Comparison of ENCODE assay signal across 7 mouse cellular contexts in the genomic region with DNA sequence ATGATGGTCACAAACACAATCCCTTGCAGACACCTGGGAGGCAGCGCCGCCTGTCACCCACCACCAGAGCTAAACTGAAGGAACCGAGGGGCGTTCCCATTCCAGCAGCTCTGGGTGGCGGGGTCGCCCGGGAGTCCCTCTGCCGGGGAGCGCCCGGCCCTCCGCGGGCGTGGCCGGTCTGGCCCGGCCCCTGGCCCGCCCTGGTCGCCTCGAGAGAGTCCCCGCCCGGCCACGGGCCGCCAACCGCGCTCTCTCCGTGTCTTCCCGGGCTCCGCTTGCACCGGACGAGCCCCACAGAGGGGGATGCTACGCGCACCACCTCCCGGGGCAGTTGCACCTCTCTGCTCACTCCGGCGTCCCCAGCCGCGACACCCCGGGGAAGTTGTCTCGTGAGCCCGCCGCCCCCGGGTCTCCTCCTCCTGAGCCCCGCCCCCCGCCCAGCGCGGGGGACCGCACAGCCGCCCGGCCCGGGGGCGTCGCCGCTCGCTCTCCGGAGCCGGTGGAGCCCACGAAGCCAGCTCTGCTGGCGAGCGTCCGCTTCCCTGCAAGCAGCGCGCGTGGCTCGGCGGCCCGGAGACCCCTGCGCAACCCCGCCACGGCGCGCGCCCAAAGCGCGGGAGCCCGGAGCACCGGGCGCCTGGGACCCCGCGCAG. TPM values are rescaled to one million over a fixed set of nuclear protein-coding genes. Genes with fewer than 3 reads are reported as not detected.
A peak's percentile ranks its signal among the peaks of the same experiment; 100 is the strongest.
DNase-seq lines count a peak whose midpoint lies in the region; ATAC-seq lines count a peak whose summit lies in the region.

A gene (plus strand): TSS at position 564 of the 653 bp plus-strand sequence.

- intact Hi-C loops in left cerebral cortex, postnatal 10 days (cut with DNase I): loop anchor here (5.0 to 10.0 kb wide), 2 partner anchors 190 to 343 kb away; no protein-coding TSS in a partner anchor

- peak within 1 kb of the TSS; percentile 79 for H3K9ac ChIP-seq in hindbrain, embryonic 14.5 days

- H3K36me3 ChIP-seq in hindbrain, embryonic 14.5 days (replicated peaks; ENCODE audit: control insufficient read depth, insufficient read depth): no peaks in the 10 kb centered on the region

- no peaks in the 10 kb centered on the region for H3K9me3 ChIP-seq in hindbrain, embryonic 14.5 days (ENCODE audit: control insufficient read depth, low read length)

- H3K4me2 ChIP-seq in hindbrain, embryonic 14.5 days (replicated peaks): peak within 1 kb of the TSS; percentile 98

- DNase-seq in R1 (ENCODE audit: low read depth, low spot score): peak; percentile 67
- peak; percentile 43 for DNase-seq in brain, adult 2 months (ENCODE audit: low read depth, low spot score)
- DNase-seq in forelimb bud, embryonic 11.5 days (ENCODE audit: low read depth, low spot score): peak; percentile 16
- peak; percentile 45 for DNase-seq in hindbrain, embryonic 14.5 days (ENCODE audit: low spot score)
- peak in 1 of 2 experiments; percentile 70 for DNase-seq in left cerebral cortex, postnatal 10 days (ENCODE audit: extremely low spot score in 1 of 2, low spot score in 2 of 2)
- peak; percentile 69 to 84 for DNase-seq in lung, postnatal 4 days
- DNase-seq in right cerebral cortex, postnatal 25 days: peak; percentile 63

- ATAC-seq in hindbrain, embryonic 14.5 days (ENCODE audit: low FRiP score): peak; percentile 77

- H3K27me3 ChIP-seq in hindbrain, embryonic 14.5 days (ENCODE audit: control insufficient read depth, insufficient read depth, low read length): peaks cover 12% of the 10 kb centered on the region

- no peaks in the 10 kb centered on the region for H3K4me1 ChIP-seq in hindbrain, embryonic 14.5 days (replicated peaks; ENCODE audit: control insufficient read depth, insufficient read depth, low read length)

- 0 out of 2 replicates have a peak within 1 kb of the TSS, but pooled peaks have one; percentile 28 for H3K27ac ChIP-seq in hindbrain, embryonic 14.5 days

- H3K4me3 ChIP-seq in hindbrain, embryonic 14.5 days (replicated peaks; ENCODE audit: low read length): peak within 1 kb of the TSS; percentile 73

- under 1% methylated on average over 66 of the region's 78 CpGs for WGBS in hindbrain, embryonic 14.5 days

RNA-seq across cellular contexts. Expression of the gene that starts here (rescaled TPM):
- 19.4 and 21.8 TPM in 2 replicates for polyA plus RNA-seq in hindbrain, embryonic 14.5 days (2014; fragmentation: Nextera tagmentation; extraction: Ambion mirVana)
- total RNA-seq in left cerebral cortex, postnatal 10 days (2021): 100 to 1,000 TPM; 480 to 508 TPM
